Mouse (Mus musculus): ENCODE results near the gene Plcl2.
"Not testable (repeated sequence)": the region's sequence is repeated elsewhere in the genome, so short reads cannot be mapped to it uniquely, and the experiment has no call there.

The Plcl2 gene

GRCm38 (mm10) chr17:50678748-50679147 lies 169.5 kb downstream of the Plcl2 start:
- no peak for DNase-seq

GRCm38 (mm10) chr17:50679613-50680534 lies 170.7 kb downstream of the Plcl2 start:
- DNase-seq = no peak

- no peak for DNase-seq
These were observed 173.5 kb downstream of the Plcl2 start for GRCm38 (mm10) chr17:50682696-50683095.

- peak; percentile 34 for DNase-seq
These were observed 175.9 kb downstream of the Plcl2 start for GRCm38 (mm10) chr17:50684960-50685645.

GRCm38 (mm10) chr17:50687670-50688069 lies 178.5 kb downstream of the Plcl2 start:
- DNase-seq = no peak

GRCm38 (mm10) chr17:50688135-50688534 lies 178.9 kb downstream of the Plcl2 start:
- no peak for DNase-seq

GRCm38 (mm10) chr17:50698410-50698809 lies 189.2 kb downstream of the Plcl2 start:
- DNase-seq = not testable (repeated sequence)

- no peak for DNase-seq
These were observed 201.5 kb downstream of the Plcl2 start for GRCm38 (mm10) chr17:50710497-50711222.

GRCm38 (mm10) chr17:50717586-50717985 lies 208.4 kb downstream of the Plcl2 start:
- no peak for DNase-seq

GRCm38 (mm10) chr17:50724376-50724775 lies 215.2 kb downstream of the Plcl2 start:
- no peak for DNase-seq

GRCm38 (mm10) chr17:50726265-50726664 lies 217.1 kb downstream of the Plcl2 start:
- no peak for DNase-seq

- no peak for DNase-seq
These were observed 219.8 kb downstream of the Plcl2 start for GRCm38 (mm10) chr17:50729031-50729430.

GRCm38 (mm10) chr17:50729577-50729976 lies 220.4 kb downstream of the Plcl2 start:
- no peak for DNase-seq

GRCm38 (mm10) chr17:50730896-50731295 lies 221.7 kb downstream of the Plcl2 start:
- DNase-seq = no peak

GRCm38 (mm10) chr17:50731876-50732275 lies 222.7 kb downstream of the Plcl2 start:
- DNase-seq = no peak

- DNase-seq = no peak
These were observed 224.2 kb downstream of the Plcl2 start for GRCm38 (mm10) chr17:50733390-50733789.

- DNase-seq = no peak
These were observed 225.6 kb downstream of the Plcl2 start for GRCm38 (mm10) chr17:50734781-50735180.

GRCm38 (mm10) chr17:50735382-50735954 lies 226.3 kb downstream of the Plcl2 start:
- no peak for DNase-seq

GRCm38 (mm10) chr17:50735955-50736533 lies 226.8 kb downstream of the Plcl2 start:
- no peak for DNase-seq

- no peak for DNase-seq
These were observed 227.9 kb downstream of the Plcl2 start for GRCm38 (mm10) chr17:50737068-50737467.

Data from kidney, postnatal 10 days (tissue).